Mouse (Mus musculus): ENCODE measurements around the gene Rbbp7. TPM values are rescaled to one million over a fixed set of nuclear protein-coding genes. Genes with fewer than 3 reads are reported as not detected.

Gene Rbbp7
- polyA plus RNA-seq, 1 experiment = 25.4 TPM

DNA sequence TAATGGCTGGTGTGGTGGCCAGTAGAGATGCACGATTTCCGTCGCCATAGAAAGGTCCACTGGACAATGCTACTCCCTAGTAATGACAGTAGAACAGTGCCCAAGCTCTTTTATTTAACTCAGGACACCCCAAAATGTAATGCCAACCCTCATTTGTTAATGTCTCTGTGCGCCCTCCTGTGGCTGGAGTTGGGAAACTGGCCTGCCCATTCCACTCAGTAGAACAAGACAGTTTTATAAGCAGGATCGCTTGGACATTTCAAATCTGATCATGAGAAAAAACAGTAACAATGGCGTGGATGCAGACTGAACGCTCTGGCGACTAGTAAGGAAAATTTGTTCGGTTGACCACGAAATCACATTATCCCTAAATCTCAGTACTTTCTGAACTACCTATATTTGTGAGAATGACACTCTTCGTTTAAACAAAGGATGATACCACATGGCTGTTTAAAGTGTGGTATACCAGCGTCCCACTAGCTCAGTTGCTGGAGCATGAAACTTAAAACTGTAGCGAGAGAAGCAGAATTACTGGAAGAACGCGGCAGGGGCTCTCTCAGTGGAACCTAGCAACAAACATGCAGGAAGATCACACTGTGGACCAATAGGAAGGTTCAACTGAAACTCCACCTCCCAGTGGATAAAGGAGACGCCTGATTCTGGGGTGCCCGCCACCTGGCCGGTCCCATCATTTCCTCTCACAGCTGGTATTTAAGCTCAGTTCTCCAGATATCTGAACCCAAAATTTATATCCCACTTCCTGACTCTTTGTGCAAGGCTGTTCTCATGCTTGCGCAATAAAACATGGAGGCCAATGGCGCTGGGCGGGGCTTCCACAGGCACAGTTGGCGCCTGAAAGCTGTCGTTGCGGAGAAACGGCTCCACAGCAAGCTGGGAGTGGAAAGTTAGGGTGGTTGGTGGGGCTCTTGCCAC is 24.9 kb upstream of the Rbbp7 start:
- WGBS = 31% methylated on average over 25 of the region's 25 CpGs

DNA sequence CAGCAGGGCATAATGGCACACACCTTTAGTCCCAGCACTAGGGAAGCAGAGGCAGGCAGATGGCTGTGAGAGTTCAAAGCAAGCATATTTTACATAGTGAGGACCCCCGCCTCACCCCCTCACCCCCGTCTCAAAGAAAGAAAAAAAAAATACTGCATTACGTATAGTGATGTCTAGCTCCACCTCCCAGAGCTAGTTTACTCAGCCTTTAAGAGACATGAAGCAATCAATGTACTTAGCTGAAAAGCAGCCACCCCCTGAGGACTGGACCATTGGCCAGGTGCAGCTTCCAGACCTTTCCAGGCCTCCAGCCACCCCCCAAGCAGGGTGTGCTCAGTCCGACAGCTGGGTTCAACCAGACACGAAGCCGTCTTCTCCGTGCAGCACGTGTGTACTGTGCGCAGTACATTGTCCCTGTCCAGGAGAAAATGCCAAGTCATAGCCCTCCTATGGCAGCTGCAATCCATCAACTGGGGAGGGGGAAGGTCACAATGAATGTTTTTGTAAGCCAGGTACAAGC is 24.0 kb upstream of the Rbbp7 start:
- H3K4me3 ChIP-seq (ENCODE audit: extremely low read depth, insufficient read depth, insufficient read length) = no peak overlapping the region
- no peak for DNase-seq (ENCODE audit: low read depth in 1 of 2, low spot score in 2 of 2)
- 43% methylated on average over 9 of the region's 9 CpGs for WGBS
- no peaks in the 10 kb centered on the region for H3K36me3 ChIP-seq (ENCODE audit: control insufficient read depth, insufficient read depth, low read length)
- H3K27ac ChIP-seq (ENCODE audit: insufficient read depth, low read length) = no peak overlapping the region
- no peaks in the 10 kb centered on the region for H3K4me1 ChIP-seq (ENCODE audit: control insufficient read depth, insufficient read depth, insufficient read length)
- TF ChIP-seq CTCF (IDR thresholded peaks at IDR 0.05; ENCODE audit: extremely low read depth, insufficient read depth, insufficient read length, insufficient replicate concordance) (no peak), POLR2A (IDR thresholded peaks at IDR 0.05; ENCODE audit: low read depth, low read length) (no peak)
- H3K27me3 ChIP-seq (ENCODE audit: control insufficient read depth, insufficient read depth, low read length) = no peaks in the 10 kb centered on the region

More for the DNA sequence above, 24.9 kb upstream of the Rbbp7 start:
- H3K36me3 ChIP-seq (ENCODE audit: control insufficient read depth, insufficient read depth, low read length) = no peaks in the 10 kb centered on the region
- TF ChIP-seq CTCF (IDR thresholded peaks at IDR 0.05; ENCODE audit: extremely low read depth, insufficient read depth, insufficient read length, insufficient replicate concordance) (peak; percentile 32; the same call in 1 of the 2 replicates), POLR2A (IDR thresholded peaks at IDR 0.05; ENCODE audit: low read depth, low read length) (no peak; the same call in 1 of the 2 replicates)
- H3K4me1 ChIP-seq (ENCODE audit: control insufficient read depth, insufficient read depth, insufficient read length) = no peaks in the 10 kb centered on the region
- peak overlapping the region; percentile 53 for H3K4me3 ChIP-seq (ENCODE audit: extremely low read depth, insufficient read depth, insufficient read length)
- H3K27me3 ChIP-seq (ENCODE audit: control insufficient read depth, insufficient read depth, low read length) = no peaks in the 10 kb centered on the region
- peak; percentile 19 to 45 for DNase-seq (ENCODE audit: low read depth in 1 of 2, low spot score in 2 of 2)
- peak overlapping the region; percentile 56 for H3K27ac ChIP-seq (ENCODE audit: insufficient read depth, low read length)

DNA sequence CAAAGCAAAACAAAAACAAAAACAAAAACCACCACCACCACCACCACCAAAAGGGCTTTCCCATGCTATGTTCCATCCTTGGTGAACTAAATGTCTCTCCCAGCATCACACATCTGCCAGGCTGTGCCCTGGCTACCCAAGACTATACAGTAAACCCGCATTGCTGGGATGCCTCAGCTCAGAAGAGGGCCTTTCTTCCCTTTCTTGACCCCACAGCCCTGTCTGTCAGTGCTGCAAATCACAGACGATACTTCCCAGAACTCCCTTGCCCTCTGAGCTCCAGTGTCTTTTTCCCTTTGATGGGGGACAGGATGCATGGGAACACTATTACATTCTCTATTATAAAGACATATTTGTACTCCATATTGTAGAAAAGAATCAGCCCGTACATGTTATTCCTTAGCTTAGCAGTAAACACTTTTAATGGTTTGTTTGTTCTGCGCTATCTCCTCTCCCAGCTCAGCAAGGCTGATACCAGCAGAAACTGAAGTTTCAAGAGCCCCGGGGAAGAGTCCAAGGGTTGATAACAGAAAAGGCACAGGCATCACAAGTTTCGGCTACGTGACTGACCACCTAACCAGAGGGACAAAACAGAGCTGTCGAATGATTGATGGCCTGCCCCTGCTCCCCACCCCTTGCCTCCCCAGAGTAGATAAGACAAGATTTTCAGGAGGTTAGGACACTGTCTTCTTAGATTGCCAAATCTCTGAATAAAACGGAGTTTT is 11.3 kb upstream of the Rbbp7 start:
- H3K27me3 ChIP-seq (ENCODE audit: control insufficient read depth, insufficient read depth, low read length) = no peaks in the 10 kb centered on the region
- DNase-seq (ENCODE audit: low read depth in 1 of 2, low spot score in 2 of 2) = no peak
- H3K4me3 ChIP-seq (ENCODE audit: extremely low read depth, insufficient read depth, insufficient read length) = no peak overlapping the region
- H3K4me1 ChIP-seq (ENCODE audit: control insufficient read depth, insufficient read depth, insufficient read length) = no peaks in the 10 kb centered on the region
- 81% methylated on average over 9 of the region's 9 CpGs for WGBS
- H3K36me3 ChIP-seq (ENCODE audit: control insufficient read depth, insufficient read depth, low read length) = no peaks in the 10 kb centered on the region
- TF ChIP-seq CTCF (IDR thresholded peaks at IDR 0.05; ENCODE audit: extremely low read depth, insufficient read depth, insufficient read length, insufficient replicate concordance) (no peak), POLR2A (IDR thresholded peaks at IDR 0.05; ENCODE audit: low read depth, low read length) (no peak)
- H3K27ac ChIP-seq (ENCODE audit: insufficient read depth, low read length) = no peak overlapping the region

DNA sequence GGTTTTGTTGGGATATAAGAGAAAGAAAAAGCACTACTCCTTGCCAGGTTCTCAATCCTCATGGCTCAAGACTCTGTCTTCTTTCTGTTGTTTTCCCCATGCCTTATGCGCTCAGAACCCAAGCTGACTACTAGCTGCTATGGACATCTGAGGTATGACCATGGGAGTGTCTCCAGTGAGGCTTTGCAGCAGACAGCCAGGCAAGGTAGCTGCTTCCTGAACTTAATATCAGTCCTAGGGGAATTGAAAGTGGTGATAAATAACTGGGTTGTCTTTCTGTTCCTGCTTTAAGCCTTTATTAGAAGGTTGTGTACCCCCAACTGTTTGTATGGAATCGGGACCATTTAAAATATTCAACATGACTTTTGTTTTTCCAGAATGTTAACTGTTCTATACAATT is 7.8 kb upstream of the Rbbp7 start:
- TF ChIP-seq CTCF (IDR thresholded peaks at IDR 0.05; ENCODE audit: extremely low read depth, insufficient read depth, insufficient read length, insufficient replicate concordance) (no peak), POLR2A (IDR thresholded peaks at IDR 0.05; ENCODE audit: low read depth, low read length) (no peak)
- no peak overlapping the region for H3K27ac ChIP-seq (ENCODE audit: insufficient read depth, low read length)
- no peak overlapping the region for H3K4me3 ChIP-seq (ENCODE audit: extremely low read depth, insufficient read depth, insufficient read length)
- no peaks in the 10 kb centered on the region for H3K27me3 ChIP-seq (ENCODE audit: control insufficient read depth, insufficient read depth, low read length)
- 82% methylated on average over 2 of the region's 2 CpGs for WGBS
- no peaks in the 10 kb centered on the region for H3K4me1 ChIP-seq (ENCODE audit: control insufficient read depth, insufficient read depth, insufficient read length)
- H3K36me3 ChIP-seq (ENCODE audit: control insufficient read depth, insufficient read depth, low read length) = no peaks in the 10 kb centered on the region
- no peak for DNase-seq (ENCODE audit: low read depth in 1 of 2, low spot score in 2 of 2)

DNA sequence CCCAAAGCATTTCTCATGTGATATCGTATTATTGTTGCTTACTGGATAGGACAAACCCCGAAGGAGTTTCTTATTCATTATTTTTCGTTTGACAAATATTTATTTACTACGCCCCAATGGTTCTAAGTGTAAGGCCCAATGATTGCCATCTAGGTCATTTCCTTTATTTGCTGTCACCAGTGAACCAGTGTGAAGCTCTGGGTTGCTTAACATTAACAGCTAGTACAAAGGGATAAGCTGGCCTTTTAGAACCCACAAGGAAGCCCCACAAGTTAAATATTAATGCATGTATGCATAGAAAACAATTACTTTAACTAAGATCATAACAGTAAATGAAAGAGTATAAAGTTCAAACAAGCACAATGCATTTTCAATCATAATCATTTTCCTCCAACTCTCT is 5.9 kb upstream of the Rbbp7 start:
- Histone ChIP-seq H3K4me3 (ENCODE audit: extremely low read depth, insufficient read depth, insufficient read length) (no peak overlapping the region), H3K4me1 (ENCODE audit: control insufficient read depth, insufficient read depth, insufficient read length) (no peaks in the 10 kb centered on the region), H3K27me3 (ENCODE audit: control insufficient read depth, insufficient read depth, low read length) (no peaks in the 10 kb centered on the region), H3K36me3 (ENCODE audit: control insufficient read depth, insufficient read depth, low read length) (no peaks in the 10 kb centered on the region), H3K27ac (ENCODE audit: insufficient read depth, low read length) (no peak overlapping the region)
- DNase-seq (ENCODE audit: low read depth in 1 of 2, low spot score in 2 of 2) = no peak
- 83% methylated on average over 4 of the region's 4 CpGs for WGBS
- no peak for TF ChIP-seq CTCF (IDR thresholded peaks at IDR 0.05; ENCODE audit: extremely low read depth, insufficient read depth, insufficient read length, insufficient replicate concordance)

DNA sequence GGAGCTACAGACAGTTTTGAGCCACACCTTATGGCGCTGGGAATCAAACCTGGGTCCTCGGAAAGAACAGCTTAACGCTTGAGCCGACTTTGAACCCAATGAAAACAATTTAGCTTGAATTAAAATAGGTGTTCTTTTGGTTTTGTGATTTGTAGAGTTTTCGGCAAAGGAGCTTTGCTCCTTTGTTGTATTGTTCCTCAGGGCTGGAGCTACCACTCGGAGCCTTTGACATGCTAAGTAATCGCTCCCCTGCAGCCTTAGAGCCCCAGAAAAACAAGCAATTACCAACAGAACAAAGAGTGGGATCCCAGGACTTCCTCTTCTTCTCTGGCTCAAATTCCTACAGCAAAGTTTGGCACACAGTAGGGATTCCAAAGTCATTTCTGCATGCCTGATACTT is 4.1 kb upstream of the Rbbp7 start:
- no peaks in the 10 kb centered on the region for H3K36me3 ChIP-seq (ENCODE audit: control insufficient read depth, insufficient read depth, low read length)
- H3K27me3 ChIP-seq (ENCODE audit: control insufficient read depth, insufficient read depth, low read length) = no peaks in the 10 kb centered on the region
- TF ChIP-seq CTCF (IDR thresholded peaks at IDR 0.05; ENCODE audit: extremely low read depth, insufficient read depth, insufficient read length, insufficient replicate concordance) (no peak), POLR2A (IDR thresholded peaks at IDR 0.05; ENCODE audit: low read depth, low read length) (no peak)
- no peak for DNase-seq (ENCODE audit: low read depth in 1 of 2, low spot score in 2 of 2)
- 87% methylated on average over 7 of the region's 7 CpGs for WGBS
- H3K27ac ChIP-seq (ENCODE audit: insufficient read depth, low read length) = no peak overlapping the region
- H3K4me3 ChIP-seq (ENCODE audit: extremely low read depth, insufficient read depth, insufficient read length) = no peak overlapping the region
- no peaks in the 10 kb centered on the region; the same call in 1 of the 2 replicates for H3K4me1 ChIP-seq (ENCODE audit: control insufficient read depth, insufficient read depth, insufficient read length)

All from spleen, adult 2 months (tissue).